Mouse (Mus musculus): Measurements from ENCODE around the gene Fam171a1. TPM values are rescaled to one million over a fixed set of nuclear protein-coding genes. Genes with fewer than 3 reads are reported as not detected.
"Not testable (repeated sequence)": the region's sequence is repeated elsewhere in the genome, so short reads cannot be mapped to it uniquely, and the experiment has no call there.

The Fam171a1 gene
- 11.2 and 13.0 TPM in 2 replicates for polyA plus RNA-seq (2014; fragmentation: Nextera tagmentation; extraction: Ambion mirVana)

GRCm38 (mm10) chr2:3113866-3114265, at the start of gene Fam171a1:
Gene Fam171a1 (plus strand): TSS chr2:3114224.
- WGBS: 69% methylated on average over 4 of the region's 4 CpGs
- Histone ChIP-seq H3K27ac (ENCODE audit: low read depth, low read length) (no peak within 1 kb of the TSS), H3K36me3 (ENCODE audit: control insufficient read depth, insufficient read depth, low read length) (no peaks in the 10 kb centered on the region), H3K4me1 (replicated peaks; ENCODE audit: control insufficient read depth, insufficient read depth, low read length) (no peaks in the 10 kb centered on the region), H3K4me3 (ENCODE audit: low read depth, low read length) (no peak within 1 kb of the TSS), H3K4me2 (no peak within 1 kb of the TSS), H3K27me3 (replicated peaks; ENCODE audit: control insufficient read depth, insufficient read depth, low read length) (no peaks in the 10 kb centered on the region), H3K9ac (ENCODE audit: low read depth, low read length) (no peak within 1 kb of the TSS), H3K9me3 (ENCODE audit: control insufficient read depth, low read length) (no peaks in the 10 kb centered on the region)
- ATAC-seq (replicated peaks; ENCODE audit: low FRiP score) (no peak), DNase-seq (ENCODE audit: low spot score) (no peak)

GRCm38 (mm10) chr2:3069140-3069539, 44.9 kb upstream of the Fam171a1 start:
- 82% methylated on average over 1 of the region's 1 CpGs for WGBS
- H3K27ac ChIP-seq (ENCODE audit: low read depth, low read length): no peak overlapping the region
- no peaks in the 10 kb centered on the region for H3K36me3 ChIP-seq (ENCODE audit: control insufficient read depth, insufficient read depth, low read length)
- ATAC-seq (replicated peaks; ENCODE audit: low FRiP score) (no peak), DNase-seq (ENCODE audit: low spot score) (no peak)
- H3K4me1 ChIP-seq (replicated peaks; ENCODE audit: control insufficient read depth, insufficient read depth, low read length): no peaks in the 10 kb centered on the region
- H3K27me3 ChIP-seq (replicated peaks; ENCODE audit: control insufficient read depth, insufficient read depth, low read length): no peaks in the 10 kb centered on the region
- no peak overlapping the region for H3K9ac ChIP-seq (ENCODE audit: low read depth, low read length)
- H3K4me2 ChIP-seq: no peak overlapping the region
- no peak overlapping the region for H3K4me3 ChIP-seq (ENCODE audit: low read depth, low read length)
- H3K9me3 ChIP-seq (ENCODE audit: control insufficient read depth, low read length): peaks cover 3% of the 10 kb centered on the region; the same call in 1 of the 2 replicates

GRCm38 (mm10) chr2:3088361-3088760, 25.7 kb upstream of the Fam171a1 start:
- not testable (repeated sequence) for H3K36me3 ChIP-seq (ENCODE audit: control insufficient read depth, insufficient read depth, low read length); H3K9ac ChIP-seq (ENCODE audit: low read depth, low read length); H3K27me3 ChIP-seq (replicated peaks; ENCODE audit: control insufficient read depth, insufficient read depth, low read length); H3K27ac ChIP-seq (ENCODE audit: low read depth, low read length); DNase-seq (ENCODE audit: low spot score); ATAC-seq (replicated peaks; ENCODE audit: low FRiP score); H3K4me3 ChIP-seq (ENCODE audit: low read depth, low read length); H3K9me3 ChIP-seq (ENCODE audit: control insufficient read depth, low read length); H3K4me2 ChIP-seq; H3K4me1 ChIP-seq (replicated peaks; ENCODE audit: control insufficient read depth, insufficient read depth, low read length)
- 68% methylated on average over 3 of the region's 3 CpGs for WGBS

GRCm38 (mm10) chr2:3089274-3089673, 24.8 kb upstream of the Fam171a1 start:
- H3K9ac ChIP-seq (ENCODE audit: low read depth, low read length): no peak overlapping the region
- H3K27me3 ChIP-seq (replicated peaks; ENCODE audit: control insufficient read depth, insufficient read depth, low read length): no peaks in the 10 kb centered on the region
- no peaks in the 10 kb centered on the region for H3K36me3 ChIP-seq (ENCODE audit: control insufficient read depth, insufficient read depth, low read length)
- no peak overlapping the region for H3K4me3 ChIP-seq (ENCODE audit: low read depth, low read length)
- no peaks in the 10 kb centered on the region for H3K9me3 ChIP-seq (ENCODE audit: control insufficient read depth, low read length)
- H3K4me1 ChIP-seq (replicated peaks; ENCODE audit: control insufficient read depth, insufficient read depth, low read length): no peaks in the 10 kb centered on the region
- no peak overlapping the region for H3K4me2 ChIP-seq
- ATAC-seq (replicated peaks; ENCODE audit: low FRiP score) (no peak), DNase-seq (ENCODE audit: low spot score) (no peak)
- WGBS: 15% methylated on average over 1 of the region's 1 CpGs
- H3K27ac ChIP-seq (ENCODE audit: low read depth, low read length): no peak overlapping the region

GRCm38 (mm10) chr2:3096101-3096500, 17.9 kb upstream of the Fam171a1 start:
- no peaks in the 10 kb centered on the region for H3K9me3 ChIP-seq (ENCODE audit: control insufficient read depth, low read length)
- ATAC-seq (replicated peaks; ENCODE audit: low FRiP score): no peak
- no peaks in the 10 kb centered on the region for H3K36me3 ChIP-seq (ENCODE audit: control insufficient read depth, insufficient read depth, low read length)
- 67% methylated on average over 1 of the region's 1 CpGs for WGBS
- H3K9ac ChIP-seq (ENCODE audit: low read depth, low read length): no peak overlapping the region
- H3K4me1 ChIP-seq (replicated peaks; ENCODE audit: control insufficient read depth, insufficient read depth, low read length): no peaks in the 10 kb centered on the region
- no peak overlapping the region for H3K27ac ChIP-seq (ENCODE audit: low read depth, low read length)
- H3K4me2 ChIP-seq: no peak overlapping the region
- H3K4me3 ChIP-seq (ENCODE audit: low read depth, low read length): no peak overlapping the region
- no peaks in the 10 kb centered on the region for H3K27me3 ChIP-seq (replicated peaks; ENCODE audit: control insufficient read depth, insufficient read depth, low read length)
- no peak for DNase-seq (ENCODE audit: low spot score)

GRCm38 (mm10) chr2:3099971-3100370, 14.1 kb upstream of the Fam171a1 start:
- no peak for DNase-seq (ENCODE audit: low spot score)
- Histone ChIP-seq H3K4me2 (no peak overlapping the region), H3K36me3 (ENCODE audit: control insufficient read depth, insufficient read depth, low read length) (no peaks in the 10 kb centered on the region), H3K4me3 (ENCODE audit: low read depth, low read length) (no peak overlapping the region), H3K9me3 (ENCODE audit: control insufficient read depth, low read length) (no peaks in the 10 kb centered on the region), H3K4me1 (replicated peaks; ENCODE audit: control insufficient read depth, insufficient read depth, low read length) (no peaks in the 10 kb centered on the region), H3K9ac (ENCODE audit: low read depth, low read length) (no peak overlapping the region), H3K27me3 (replicated peaks; ENCODE audit: control insufficient read depth, insufficient read depth, low read length) (no peaks in the 10 kb centered on the region), H3K27ac (ENCODE audit: low read depth, low read length) (no peak overlapping the region)
- ATAC-seq (replicated peaks; ENCODE audit: low FRiP score): no peak
- 77% methylated on average over 4 of the region's 4 CpGs for WGBS

- Histone ChIP-seq H3K4me1 (replicated peaks; ENCODE audit: control insufficient read depth, insufficient read depth, low read length) (no peaks in the 10 kb centered on the region), H3K4me2 (no peak overlapping the region), H3K27me3 (replicated peaks; ENCODE audit: control insufficient read depth, insufficient read depth, low read length) (no peaks in the 10 kb centered on the region), H3K36me3 (ENCODE audit: control insufficient read depth, insufficient read depth, low read length) (no peaks in the 10 kb centered on the region), H3K9me3 (ENCODE audit: control insufficient read depth, low read length) (no peaks in the 10 kb centered on the region), H3K4me3 (ENCODE audit: low read depth, low read length) (no peak overlapping the region), H3K9ac (ENCODE audit: low read depth, low read length) (no peak overlapping the region), H3K27ac (ENCODE audit: low read depth, low read length) (no peak overlapping the region)
- DNase-seq (ENCODE audit: low spot score) (no peak), ATAC-seq (replicated peaks; ENCODE audit: low FRiP score) (no peak)
- WGBS: 75% methylated on average over 2 of the region's 2 CpGs
Observed at GRCm38 (mm10) chr2:3101292-3101957, 12.6 kb upstream of the Fam171a1 start.

GRCm38 (mm10) chr2:3102360-3102759, 11.7 kb upstream of the Fam171a1 start:
- WGBS: 23% methylated on average over 3 of the region's 3 CpGs
- Histone ChIP-seq H3K36me3 (ENCODE audit: control insufficient read depth, insufficient read depth, low read length) (no peaks in the 10 kb centered on the region), H3K27me3 (replicated peaks; ENCODE audit: control insufficient read depth, insufficient read depth, low read length) (no peaks in the 10 kb centered on the region), H3K27ac (ENCODE audit: low read depth, low read length) (no peak overlapping the region), H3K4me1 (replicated peaks; ENCODE audit: control insufficient read depth, insufficient read depth, low read length) (no peaks in the 10 kb centered on the region), H3K4me3 (ENCODE audit: low read depth, low read length) (no peak overlapping the region), H3K4me2 (no peak overlapping the region), H3K9ac (ENCODE audit: low read depth, low read length) (no peak overlapping the region), H3K9me3 (ENCODE audit: control insufficient read depth, low read length) (no peaks in the 10 kb centered on the region)
- ATAC-seq (replicated peaks; ENCODE audit: low FRiP score) (peak; percentile 47; the same call in 1 of the 2 replicates), DNase-seq (ENCODE audit: low spot score) (no peak)

GRCm38 (mm10) chr2:3107471-3107870, 6.6 kb upstream of the Fam171a1 start:
- Histone ChIP-seq H3K36me3 (ENCODE audit: control insufficient read depth, insufficient read depth, low read length) (no peaks in the 10 kb centered on the region), H3K9me3 (ENCODE audit: control insufficient read depth, low read length) (no peaks in the 10 kb centered on the region), H3K27ac (ENCODE audit: low read depth, low read length) (no peak overlapping the region), H3K9ac (ENCODE audit: low read depth, low read length) (no peak overlapping the region), H3K27me3 (replicated peaks; ENCODE audit: control insufficient read depth, insufficient read depth, low read length) (no peaks in the 10 kb centered on the region), H3K4me3 (ENCODE audit: low read depth, low read length) (no peak overlapping the region), H3K4me2 (no peak overlapping the region), H3K4me1 (replicated peaks; ENCODE audit: control insufficient read depth, insufficient read depth, low read length) (no peaks in the 10 kb centered on the region)
- DNase-seq (ENCODE audit: low spot score) (no peak), ATAC-seq (replicated peaks; ENCODE audit: low FRiP score) (no peak)
- 82% methylated on average over 4 of the region's 4 CpGs for WGBS
